Mouse (Mus musculus): Measurements from ENCODE around the gene Acbd5.

The Acbd5 gene

GRCm38 (mm10) chr2:23068894-23069744 is 1.2 kb downstream of the Acbd5 start:
- peak; percentile 96 for DNase-seq (ENCODE audit: low spot score in 2 of 2)

GRCm38 (mm10) chr2:23070491-23070890 is 2.5 kb downstream of the Acbd5 start:
- DNase-seq (ENCODE audit: low spot score in 2 of 2): no peak

GRCm38 (mm10) chr2:23071406-23071805 is 3.4 kb downstream of the Acbd5 start:
- no peak for DNase-seq (ENCODE audit: low spot score in 2 of 2)

- no peak for DNase-seq (ENCODE audit: low spot score in 2 of 2)
Measured at GRCm38 (mm10) chr2:23075846-23076245, 7.9 kb downstream of the Acbd5 start.

- DNase-seq (ENCODE audit: low spot score in 2 of 2): no peak
Measured at GRCm38 (mm10) chr2:23076783-23077182, 8.8 kb downstream of the Acbd5 start.

GRCm38 (mm10) chr2:23077693-23078092 is 9.7 kb downstream of the Acbd5 start:
- no peak for DNase-seq (ENCODE audit: low spot score in 2 of 2)

GRCm38 (mm10) chr2:23078588-23078987 is 10.6 kb downstream of the Acbd5 start:
- no peak for DNase-seq (ENCODE audit: low spot score in 2 of 2)

- DNase-seq (ENCODE audit: low spot score in 2 of 2): no peak
Measured at GRCm38 (mm10) chr2:23084540-23084939, 16.6 kb downstream of the Acbd5 start.

GRCm38 (mm10) chr2:23092216-23092615 is 24.2 kb downstream of the Acbd5 start:
- DNase-seq (ENCODE audit: low spot score in 2 of 2): no peak

- DNase-seq (ENCODE audit: low spot score in 2 of 2): no peak
Measured at GRCm38 (mm10) chr2:23097028-23097427, 29.1 kb downstream of the Acbd5 start.

- no peak for DNase-seq (ENCODE audit: low spot score in 2 of 2)
Measured at GRCm38 (mm10) chr2:23102266-23102665, 34.3 kb downstream of the Acbd5 start.

GRCm38 (mm10) chr2:23119573-23119972 is 51.6 kb downstream of the Acbd5 start:
- no peak for DNase-seq (ENCODE audit: low spot score in 2 of 2)

GRCm38 (mm10) chr2:23155199-23155621 is 87.2 kb downstream of the Acbd5 start:
- no peak for DNase-seq (ENCODE audit: low spot score in 2 of 2)

- DNase-seq (ENCODE audit: low spot score in 2 of 2): peak; percentile 99
Measured at GRCm38 (mm10) chr2:23155777-23156607, 88.0 kb downstream of the Acbd5 start, which contains the start of the genes Mastl and Yme1l1. Mastl (minus strand) TSS chr2:23156024. Yme1l1 (plus strand) TSS chr2:23156369.

- DNase-seq (ENCODE audit: low spot score in 2 of 2): no peak
Measured at GRCm38 (mm10) chr2:23156608-23157081, 88.7 kb downstream of the Acbd5 start.
